Mouse (Mus musculus) lung, adult 2 months (tissue): ENCODE measurements around the gene Top3a. TPM values are rescaled to one million over a fixed set of nuclear protein-coding genes. Genes with fewer than 3 reads are reported as not detected.

Experiments used
- DNase-seq: peaks from one replicate; pipeline ENCODE4 v3.0.0; 2022
- H3K4me1 ChIP-seq: fragments of 200-500 bp; 2 replicates; pipeline ENCODE4 v1.6.1; 2011; ENCODE audit warnings: low read length; ENCODE audit not compliant: control insufficient read depth, insufficient read depth
- H3K4me3 ChIP-seq: fragments of 200-500 bp; replicated peaks from 2 replicates; pipeline ENCODE3; 2011; ENCODE audit warnings: low read depth, mild to moderate bottlenecking, control low read depth, low read length; ENCODE audit errors: extremely low read depth
- CTCF ChIP-seq: fragments of 200-500 bp; IDR thresholded peaks from 2 replicates; pipeline ENCODE4 v1.5.1; 2011; ENCODE audit warnings: mild to moderate bottlenecking, low read length, control low read depth; ENCODE audit not compliant: insufficient read depth
- POLR2A ChIP-seq: fragments of 200-500 bp; IDR thresholded peaks from 2 replicates; pipeline ENCODE4 v1.6.1; 2011; ENCODE audit warnings: low read depth, mild to moderate bottlenecking, control low read depth, low read length, borderline replicate concordance; ENCODE audit errors: extremely low read depth
- WGBS: fragments of 180-500 bp; shearing (Covaris S2); methylation state at CpG from one replicate; pipeline ENCODE4 v1.1.7; 2018; 5-methylcytosine and 5-hydroxymethylcytosine counted together
- polyA plus RNA-seq: library from polyadenylated mRNA; depleted of rRNA; stranded (reverse); fragments of >200 nt; gene quantifications from 2 replicates; pipeline ENCODE4 v1.2.3, GENCODE M21; 2012

The Top3a gene
- polyA plus RNA-seq, 1 experiment = 6.9 TPM

GRCm38 (mm10) chr11:60774841-60775240 is 2.3 kb downstream of the Top3a start:
- DNase-seq = no peak
- WGBS = 17% methylated on average over 1 of the region's 1 CpGs
- TF ChIP-seq POLR2A (no peak), CTCF (no peak)
- no peak overlapping the region for H3K4me3 ChIP-seq
- peaks cover 22% of the 10 kb centered on the region for H3K4me1 ChIP-seq

GRCm38 (mm10) chr11:60774158-60774689 is 2.9 kb downstream of the Top3a start:
- no peak for DNase-seq
- Histone ChIP-seq H3K4me3 (no peak overlapping the region), H3K4me1 (peaks cover 16% of the 10 kb centered on the region)
- 91% methylated on average over 3 of the region's 3 CpGs for WGBS
- TF ChIP-seq POLR2A = no peak
- no peak for TF ChIP-seq CTCF

GRCm38 (mm10) chr11:60772161-60772560 is 5.0 kb downstream of the Top3a start:
- DNase-seq = no peak
- TF ChIP-seq POLR2A = no peak
- no peak for TF ChIP-seq CTCF
- 82% methylated on average over 4 of the region's 4 CpGs for WGBS
- H3K4me1 ChIP-seq = peaks cover 10% of the 10 kb centered on the region
- H3K4me3 ChIP-seq = no peak overlapping the region

GRCm38 (mm10) chr11:60770776-60771175 is 6.4 kb downstream of the Top3a start:
- TF ChIP-seq POLR2A (no peak), CTCF (no peak)
- WGBS = 89% methylated on average over 3 of the region's 3 CpGs

GRCm38 (mm10) chr11:60769322-60769721 is 7.8 kb downstream of the Top3a start:
- H3K4me3 ChIP-seq = no peak overlapping the region
- WGBS = 60% methylated on average over 2 of the region's 2 CpGs
- DNase-seq = no peak
- H3K4me1 ChIP-seq = no peaks in the 10 kb centered on the region; the same call in 1 of the 2 replicates
- TF ChIP-seq POLR2A (no peak), CTCF (no peak)

More at GRCm38 (mm10) chr11:60770776-60771175, 6.4 kb downstream of the Top3a start:
- peaks cover 4% of the 10 kb centered on the region for H3K4me1 ChIP-seq
- H3K4me3 ChIP-seq = no peak overlapping the region
- DNase-seq = no peak

- Histone ChIP-seq H3K4me3 (no peak overlapping the region), H3K4me1 (no peaks in the 10 kb centered on the region; the same call in 1 of the 2 replicates)
- DNase-seq = no peak
- WGBS = 83% methylated on average over 4 of the region's 4 CpGs
- TF ChIP-seq CTCF = no peak
- no peak for TF ChIP-seq POLR2A
These were observed 10.2 kb downstream of the Top3a start for GRCm38 (mm10) chr11:60766969-60767368.

- Histone ChIP-seq H3K4me1 (no peaks in the 10 kb centered on the region), H3K4me3 (no peak overlapping the region)
- DNase-seq = no peak
- 81% methylated on average over 3 of the region's 3 CpGs for WGBS
- TF ChIP-seq POLR2A (no peak), CTCF (no peak)
These were observed 15.5 kb downstream of the Top3a start for GRCm38 (mm10) chr11:60761681-60762080.

GRCm38 (mm10) chr11:60755570-60755969 is 21.6 kb downstream of the Top3a start:
- no peaks in the 10 kb centered on the region for H3K4me1 ChIP-seq
- TF ChIP-seq CTCF (no peak), POLR2A (no peak)
- no peak for DNase-seq
- no peak overlapping the region for H3K4me3 ChIP-seq
- WGBS = 88% methylated on average over 7 of the region's 7 CpGs

GRCm38 (mm10) chr11:60740321-60740720 is 36.8 kb downstream of the Top3a start:
- TF ChIP-seq CTCF (no peak), POLR2A (no peak)
- no peaks in the 10 kb centered on the region for H3K4me1 ChIP-seq
- H3K4me3 ChIP-seq = no peak overlapping the region
- WGBS = 81% methylated on average over 3 of the region's 3 CpGs
- DNase-seq = no peak

- DNase-seq = no peak
- H3K4me3 ChIP-seq = no peak overlapping the region
- no peaks in the 10 kb centered on the region for H3K4me1 ChIP-seq
- no peak for TF ChIP-seq POLR2A
- TF ChIP-seq CTCF = no peak
These were observed 39.7 kb downstream of the Top3a start for GRCm38 (mm10) chr11:60737450-60737849.

- 78% methylated on average over 3 of the region's 3 CpGs for WGBS
- no peak for DNase-seq
- Histone ChIP-seq H3K4me3 (no peak overlapping the region), H3K4me1 (no peaks in the 10 kb centered on the region)
- TF ChIP-seq CTCF = no peak
- TF ChIP-seq POLR2A = no peak
These were observed 40.7 kb downstream of the Top3a start for GRCm38 (mm10) chr11:60736491-60736890.
